Mouse (Mus musculus) central nervous system, embryonic 18 days (tissue): ENCODE measurements around the gene Gm49393. TPM values are rescaled to one million over a fixed set of nuclear protein-coding genes. Genes with fewer than 3 reads are reported as not detected.

Source experiments
- polyA plus RNA-seq: library from polyadenylated mRNA; depleted of rRNA; stranded (reverse); fragments of >200 nt; gene quantifications from 2 replicates; pipeline ENCODE4 v1.2.3, GENCODE M21; 2012; rRNA removed

Gene Gm49393
- not detected in 2 replicates for polyA plus RNA-seq

GRCm38 (mm10) chr13:60935490-60935889 lies at the start of gene Gm49393:
TSS of gene Gm49393 (minus strand) at chr13:60935590.

GRCm38 (mm10) chr13:60941884-60942283 lies 6.5 kb upstream of the Gm49393 start, which contains the start of gene Tpbpa:
TSS of gene Tpbpa (minus strand) at chr13:60941984.

DNA sequence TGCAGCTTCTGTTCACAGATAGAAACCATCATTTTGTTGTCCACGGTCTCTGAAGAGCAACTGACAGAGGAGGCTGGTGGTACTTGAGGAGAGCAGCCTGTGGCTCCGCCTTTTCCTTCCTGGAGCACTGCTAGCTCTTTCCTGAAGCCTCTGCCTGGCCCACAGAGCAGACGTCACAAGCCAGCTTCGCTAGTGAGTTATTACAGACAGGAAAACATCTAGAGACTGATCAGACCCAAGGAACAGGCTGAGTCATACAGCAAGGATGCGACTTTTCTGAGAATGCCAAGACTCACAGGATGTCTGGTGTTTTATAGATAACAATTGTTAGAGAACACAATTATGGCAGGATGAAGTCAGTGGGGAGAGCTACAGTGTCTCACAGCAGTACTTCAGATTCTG lies 1.1 kb upstream of the Gm49393 start, which contains the start of the genes Gm49391 and Ctla2a:
Gene Gm49391, minus strand, starts transcription at position 72 of the 402 bp plus-strand sequence.
Gene Ctla2a, minus strand, starts transcription at position 126 of the 402 bp plus-strand sequence.

GRCm38 (mm10) chr13:60904780-60905179 lies 30.6 kb downstream of the Gm49393 start, which contains the start of gene Tpbpb:
TSS of gene Tpbpb (minus strand) at chr13:60904880.

GRCm38 (mm10) chr13:60897328-60897727 lies 38.1 kb downstream of the Gm49393 start, which contains the start of gene Ctla2b:
TSS of gene Ctla2b (minus strand) at chr13:60897447.

GRCm38 (mm10) chr13:60896794-60897193 lies 38.6 kb downstream of the Gm49393 start, which contains the start of gene Gm49392:
TSS of gene Gm49392 (minus strand) at chr13:60896894.

DNA sequence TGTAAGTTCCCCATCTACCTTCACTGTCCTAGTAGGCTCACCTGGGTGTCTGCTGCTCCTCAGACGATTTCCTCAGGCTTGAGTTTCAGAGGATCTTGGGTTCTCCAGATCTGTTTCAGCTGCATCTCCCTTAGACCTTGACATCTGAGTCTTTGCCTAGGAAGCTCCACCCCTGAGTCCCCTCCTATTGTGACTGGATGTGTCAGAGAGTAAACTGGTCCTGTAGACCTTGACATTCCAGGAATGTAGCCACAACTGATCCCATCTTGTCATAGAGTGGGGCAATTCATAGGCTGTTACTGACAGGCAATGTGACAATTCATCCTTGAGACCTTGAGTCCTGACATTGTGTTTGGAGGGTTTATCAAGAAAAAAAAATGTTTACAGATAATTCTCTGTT lies 71.1 kb downstream of the Gm49393 start, which contains the start of gene 4930486L24Rik:
Gene 4930486L24Rik, minus strand, starts transcription at position 195 of the 400 bp plus-strand sequence.

Other genes with a start within 250 kb of the Gm49393 start
- gene BC051665, start 149.2 kb downstream of the Gm49393 start, polyA plus RNA-seq, result not detected in 2 replicates
- gene Ctsll3, start 132.7 kb downstream of the Gm49393 start, polyA plus RNA-seq, result not detected in 2 replicates
- gene 4930486L24Rik, start 71.1 kb downstream of the Gm49393 start, polyA plus RNA-seq, result 0.83 TPM in 1 of 2 replicates, not detected in the other
- gene Gm49392, start 38.7 kb downstream of the Gm49393 start, polyA plus RNA-seq, result 0.13 TPM in 1 of 2 replicates, not detected in the other
- 2.2 and 3.8 TPM in 2 replicates for gene Ctla2b, start 38.1 kb downstream of the Gm49393 start, polyA plus RNA-seq
- not detected in 2 replicates for gene Tpbpb, start 30.7 kb downstream of the Gm49393 start, polyA plus RNA-seq
- gene Gm49391, start 981 bp upstream of the Gm49393 start, polyA plus RNA-seq, result 3.4 and 8.8 TPM in 2 replicates
- 20.9 and 46.0 TPM in 2 replicates for gene Ctla2a, start 1.0 kb upstream of the Gm49393 start, polyA plus RNA-seq
- gene Tpbpa, start 6.4 kb upstream of the Gm49393 start, polyA plus RNA-seq, result not detected in 2 replicates
- not detected in 2 replicates for gene Ctsj, start 70.4 kb upstream of the Gm49393 start, polyA plus RNA-seq
- not detected in 2 replicates for gene Ctsq, start 105.0 kb upstream of the Gm49393 start, polyA plus RNA-seq
- not detected in 2 replicates for gene Ctsr, start 228.7 kb upstream of the Gm49393 start, polyA plus RNA-seq